Mouse (Mus musculus): ENCODE results near the gene Gramd2.
"Not testable (repeated sequence)": the region's sequence is repeated elsewhere in the genome, so short reads cannot be mapped to it uniquely, and the experiment has no call there.

Gene Gramd2

GRCm38 (mm10) chr9:59723096-59723657 lies 43.2 kb downstream of the Gramd2 start:
- DNase-seq (ENCODE audit: low read depth): peak; percentile 73

GRCm38 (mm10) chr9:59723791-59724442 lies 44.0 kb downstream of the Gramd2 start:
- DNase-seq (ENCODE audit: low read depth): no peak

GRCm38 (mm10) chr9:59725515-59725914 lies 45.6 kb downstream of the Gramd2 start:
- no peak for DNase-seq (ENCODE audit: low read depth)

GRCm38 (mm10) chr9:59727569-59728286 lies 47.8 kb downstream of the Gramd2 start:
- no peak for DNase-seq (ENCODE audit: low read depth)

- DNase-seq (ENCODE audit: low read depth): no peak
Observed at GRCm38 (mm10) chr9:59731136-59731535, 51.2 kb downstream of the Gramd2 start.

GRCm38 (mm10) chr9:59733075-59733474 lies 53.1 kb downstream of the Gramd2 start:
- DNase-seq (ENCODE audit: low read depth): no peak

GRCm38 (mm10) chr9:59735394-59735793 lies 55.5 kb downstream of the Gramd2 start:
- DNase-seq (ENCODE audit: low read depth): no peak

GRCm38 (mm10) chr9:59740593-59740992 lies 60.6 kb downstream of the Gramd2 start:
- DNase-seq (ENCODE audit: low read depth): no peak

- DNase-seq (ENCODE audit: low read depth): no peak
Observed at GRCm38 (mm10) chr9:59743903-59744302, 64.0 kb downstream of the Gramd2 start.

GRCm38 (mm10) chr9:59748387-59748786 lies 68.4 kb downstream of the Gramd2 start:
- no peak for DNase-seq (ENCODE audit: low read depth)

GRCm38 (mm10) chr9:59748969-59749368 lies 69.0 kb downstream of the Gramd2 start:
- no peak for DNase-seq (ENCODE audit: low read depth)

GRCm38 (mm10) chr9:59749581-59750265 lies 69.8 kb downstream of the Gramd2 start:
- DNase-seq (ENCODE audit: low read depth): no peak

- DNase-seq (ENCODE audit: low read depth): peak; percentile 93
Observed at GRCm38 (mm10) chr9:59750267-59751065, 70.5 kb downstream of the Gramd2 start, which contains the start of the genes Senp8 and Myo9a. Gene Senp8 (minus strand): TSS chr9:59750710. Gene Myo9a (plus strand): TSS chr9:59750896.

- peak; percentile 58 for DNase-seq (ENCODE audit: low read depth)
Observed at GRCm38 (mm10) chr9:59751066-59751581, 71.2 kb downstream of the Gramd2 start.

- DNase-seq (ENCODE audit: low read depth): no peak
Observed at GRCm38 (mm10) chr9:59751966-59752365, 72.0 kb downstream of the Gramd2 start.

- DNase-seq (ENCODE audit: low read depth): no peak
Observed at GRCm38 (mm10) chr9:59755199-59755598, 75.3 kb downstream of the Gramd2 start.

GRCm38 (mm10) chr9:59757016-59757415 lies 77.1 kb downstream of the Gramd2 start:
- DNase-seq (ENCODE audit: low read depth): not testable (repeated sequence)

GRCm38 (mm10) chr9:59760515-59760914 lies 80.6 kb downstream of the Gramd2 start:
- no peak for DNase-seq (ENCODE audit: low read depth)

GRCm38 (mm10) chr9:59766966-59767461 lies 87.1 kb downstream of the Gramd2 start:
- DNase-seq (ENCODE audit: low read depth): not testable (repeated sequence)
